Mouse (Mus musculus): Measurements from ENCODE around the gene Myh14. TPM values are rescaled to one million over a fixed set of nuclear protein-coding genes. Genes with fewer than 3 reads are reported as not detected.

Myh14 gene
- total and polyA plus RNA-seq, 3 experiments = under 0.01 to 0.08 TPM; not detected in 1

DNA sequence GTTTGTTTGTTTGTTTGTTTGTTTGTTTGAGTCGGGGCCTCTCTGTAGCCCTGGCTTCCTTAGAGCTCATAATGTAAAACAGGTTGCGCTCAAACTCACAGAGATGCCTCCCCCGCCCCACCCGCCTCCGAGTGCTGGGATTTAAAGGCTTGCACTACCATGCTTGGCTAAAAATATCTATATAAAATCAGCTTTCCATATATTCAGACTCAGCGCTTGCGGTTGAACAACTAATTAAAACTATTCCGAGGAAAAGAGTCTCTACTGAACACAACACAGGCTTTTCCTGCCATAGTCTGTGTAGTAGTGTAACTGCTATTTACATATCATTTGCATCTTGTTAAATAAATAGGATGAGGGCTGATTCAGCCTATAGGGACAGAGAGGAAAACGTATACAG, 34.0 kb downstream of the Myh14 start:
- Histone ChIP-seq H3K4me1 (ENCODE audit: control insufficient read depth in 1 of 2, insufficient read depth in 2 of 2, low read length in 2 of 2) (no peaks in the 10 kb centered on the region), H3K36me3 (ENCODE audit: control insufficient read depth in 1 of 2, insufficient read depth in 2 of 2, low read length in 2 of 2) (no peaks in the 10 kb centered on the region), H3K27ac (ENCODE audit: control insufficient read depth, low read depth, low read length) (no peak overlapping the region), H3K9me3 (replicated peaks; ENCODE audit: insufficient read depth, low read length) (no peaks in the 10 kb centered on the region), H3K4me3 (ENCODE audit: control insufficient read depth in 1 of 2, insufficient read depth in 1 of 2, low read depth in 2 of 2, low read length in 2 of 2) (no peak overlapping the region), H3K9ac (ENCODE audit: control insufficient read depth, low read depth, low read length, poor library complexity, severe bottlenecking) (no peak overlapping the region), H3K79me2 (ENCODE audit: control insufficient read depth, insufficient read depth, low read length, poor library complexity) (no peaks in the 10 kb centered on the region), H3K27me3 (ENCODE audit: control insufficient read depth in 1 of 2, insufficient read depth in 2 of 2, low read length in 2 of 2) (no peaks in the 10 kb centered on the region)
- TF ChIP-seq CTCF (IDR thresholded peaks at IDR 0.05 in 2 of 3, conservative IDR thresholded peaks at IDR 0.05 in 1 of 3; ENCODE audit: control insufficient read depth in 1 of 3, insufficient read depth in 1 of 3, low read depth in 2 of 3, low read length in 3 of 3, poor library complexity in 1 of 3, severe bottlenecking in 1 of 3) (no peak), CHD1 (IDR thresholded peaks at IDR 0.05; ENCODE audit: low read depth, low read length) (no peak), JUND (IDR thresholded peaks at IDR 0.05; ENCODE audit: low read depth, low read length) (no peak), MXI1 (IDR thresholded peaks at IDR 0.05; ENCODE audit: low read depth, low read length) (no peak), MAX (IDR thresholded peaks at IDR 0.05; ENCODE audit: low read length) (no peak), KAT2A (conservative IDR thresholded peaks at IDR 0.05; ENCODE audit: low read depth, low read length) (no peak), POLR2AphosphoS5 (IDR thresholded peaks at IDR 0.05; ENCODE audit: borderline replicate concordance, low read depth, low read length) (no peak), POLR2AphosphoS2 (IDR thresholded peaks at IDR 0.05; ENCODE audit: low read length) (no peak), TAL1 (IDR thresholded peaks at IDR 0.05; ENCODE audit: low read length) (no peak), SIN3A (IDR thresholded peaks at IDR 0.05; ENCODE audit: low read length) (no peak), SMC3 (IDR thresholded peaks at IDR 0.05; ENCODE audit: low read depth, low read length) (no peak), MYC (IDR thresholded peaks at IDR 0.05; ENCODE audit: low read depth, low read length) (no peak), RAD21 (IDR thresholded peaks at IDR 0.05; ENCODE audit: low read depth, low read length) (no peak), NELFE (IDR thresholded peaks at IDR 0.05; ENCODE audit: low read depth, low read length) (no peak), MYB (IDR thresholded peaks at IDR 0.05; ENCODE audit: low read depth, low read length) (no peak), HCFC1 (IDR thresholded peaks at IDR 0.05; ENCODE audit: low read depth, low read length) (no peak), UBTF (IDR thresholded peaks at IDR 0.05; ENCODE audit: borderline replicate concordance, insufficient read depth, low read depth, low read length) (no peak)
- DNase-seq (ENCODE audit: low read depth, low spot score) = no peak

DNA sequence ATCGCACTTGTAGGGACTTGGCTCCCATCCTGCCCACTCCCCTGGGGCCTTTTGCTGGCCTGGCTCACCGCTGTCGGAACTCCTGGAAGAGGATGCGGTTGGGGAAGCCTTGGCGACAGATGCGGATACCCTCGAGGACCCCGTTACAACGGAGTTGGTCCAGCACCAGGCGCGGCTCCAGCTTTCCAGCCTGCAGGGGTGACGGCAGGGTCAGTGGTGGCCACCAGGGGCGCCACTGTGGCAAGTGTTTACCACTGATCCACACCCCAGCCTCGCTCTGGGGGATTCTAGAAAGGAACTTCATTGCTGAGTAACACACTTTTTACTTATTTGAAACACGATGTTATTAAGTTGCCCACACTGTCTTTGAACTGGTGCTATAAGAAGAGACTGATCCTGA, 37.2 kb downstream of the Myh14 start:
- Histone ChIP-seq H3K79me2 (ENCODE audit: control insufficient read depth, insufficient read depth, low read length, poor library complexity) (no peaks in the 10 kb centered on the region), H3K36me3 (ENCODE audit: control insufficient read depth in 1 of 2, insufficient read depth in 2 of 2, low read length in 2 of 2) (no peaks in the 10 kb centered on the region), H3K9ac (ENCODE audit: control insufficient read depth, low read depth, low read length, poor library complexity, severe bottlenecking) (no peak overlapping the region), H3K4me1 (ENCODE audit: control insufficient read depth in 1 of 2, insufficient read depth in 2 of 2, low read length in 2 of 2) (no peaks in the 10 kb centered on the region), H3K27me3 (ENCODE audit: control insufficient read depth in 1 of 2, insufficient read depth in 2 of 2, low read length in 2 of 2) (no peaks in the 10 kb centered on the region), H3K9me3 (replicated peaks; ENCODE audit: insufficient read depth, low read length) (no peaks in the 10 kb centered on the region), H3K27ac (ENCODE audit: control insufficient read depth, low read depth, low read length) (no peak overlapping the region), H3K4me3 (ENCODE audit: control insufficient read depth in 1 of 2, insufficient read depth in 1 of 2, low read depth in 2 of 2, low read length in 2 of 2) (no peak overlapping the region)
- no peak for TF ChIP-seq MEF2A (IDR thresholded peaks at IDR 0.05; ENCODE audit: extremely low read depth, insufficient replicate concordance, low read depth, low read length, poor library complexity, severe bottlenecking)
- no peak for TF ChIP-seq SIN3A (IDR thresholded peaks at IDR 0.05; ENCODE audit: low read length)
- TF ChIP-seq TAL1 (IDR thresholded peaks at IDR 0.05; ENCODE audit: low read length) = no peak
- no peak for TF ChIP-seq ZNF384 (IDR thresholded peaks at IDR 0.05; ENCODE audit: low read depth, low read length)
- no peak for TF ChIP-seq POLR2A (IDR thresholded peaks at IDR 0.05; ENCODE audit: control insufficient read depth in 1 of 2, insufficient read depth in 1 of 2, low read depth in 1 of 2, low read length in 2 of 2, poor library complexity in 1 of 2)
- TF ChIP-seq SMC3 (IDR thresholded peaks at IDR 0.05; ENCODE audit: low read depth, low read length) = no peak
- TF ChIP-seq ELF1 (IDR thresholded peaks at IDR 0.05; ENCODE audit: low read depth, low read length) = no peak
- no peak for TF ChIP-seq CHD2 (IDR thresholded peaks at IDR 0.05; ENCODE audit: low read length)
- no peak for TF ChIP-seq BHLHE40 (IDR thresholded peaks at IDR 0.05; ENCODE audit: borderline replicate concordance, low read depth, low read length)
- TF ChIP-seq USF1 (IDR thresholded peaks at IDR 0.05; ENCODE audit: low read depth, low read length) = no peak
- TF ChIP-seq TCF12 (IDR thresholded peaks at IDR 0.05; ENCODE audit: low read depth, low read length) = no peak
- TF ChIP-seq GABPA (IDR thresholded peaks at IDR 0.05; ENCODE audit: low read depth, low read length) = no peak
- no peak for TF ChIP-seq TBP (IDR thresholded peaks at IDR 0.05; ENCODE audit: low read depth, low read length)
- no peak for DNase-seq (ENCODE audit: low read depth, low spot score)

Data from MEL (cell line).